Mouse (Mus musculus): ENCODE data around the gene 3110082I17Rik.

3110082I17Rik gene

GRCm38 (mm10) chr5:139460384-139461067, at the start of gene 3110082I17Rik:
TSS of gene 3110082I17Rik (minus strand) at chr5:139460527.
- in situ Hi-C loops (cut with MboI; ENCODE audit: unreplicated experiment in 2 of 2): loop anchor here in 1 of 2 experiments (10.0 kb wide), 1 partner anchor 96 kb away; no protein-coding TSS in a partner anchor

GRCm38 (mm10) chr5:139506207-139506606, 45.9 kb upstream of the 3110082I17Rik start:
- in situ Hi-C loops (cut with MboI; ENCODE audit: unreplicated experiment in 2 of 2): loop anchor here (5.0 to 25.0 kb wide), 4 partner anchors 144 to 651 kb away; no protein-coding TSS in a partner anchor

GRCm38 (mm10) chr5:139505073-139505606, 44.8 kb upstream of the 3110082I17Rik start:
- in situ Hi-C loops (cut with MboI; ENCODE audit: unreplicated experiment in 2 of 2): loop anchor here (5.0 to 25.0 kb wide), 4 partner anchors 143 to 650 kb away; no protein-coding TSS in a partner anchor

- in situ Hi-C loops (cut with MboI; ENCODE audit: unreplicated experiment in 2 of 2): loop anchor here (5.0 to 25.0 kb wide), 5 partner anchors 85 to 647 kb away; no protein-coding TSS in a partner anchor
These were observed 42.0 kb upstream of the 3110082I17Rik start for GRCm38 (mm10) chr5:139502281-139502680.

GRCm38 (mm10) chr5:139498791-139499190, 38.5 kb upstream of the 3110082I17Rik start:
- in situ Hi-C loops (cut with MboI; ENCODE audit: unreplicated experiment in 2 of 2): no loop called here

- in situ Hi-C loops (cut with MboI; ENCODE audit: unreplicated experiment in 2 of 2): no loop called here
These were observed 36.6 kb upstream of the 3110082I17Rik start for GRCm38 (mm10) chr5:139496939-139497338.

- in situ Hi-C loops (cut with MboI; ENCODE audit: unreplicated experiment in 2 of 2): no loop called here
These were observed 34.8 kb upstream of the 3110082I17Rik start for GRCm38 (mm10) chr5:139495019-139495669.

- in situ Hi-C loops (cut with MboI; ENCODE audit: unreplicated experiment in 2 of 2): no loop called here
These were observed 33.4 kb upstream of the 3110082I17Rik start for GRCm38 (mm10) chr5:139493690-139494089.

GRCm38 (mm10) chr5:139491348-139491747, 31.0 kb upstream of the 3110082I17Rik start:
- in situ Hi-C loops (cut with MboI; ENCODE audit: unreplicated experiment in 2 of 2): no loop called here

GRCm38 (mm10) chr5:139490131-139490530, 29.8 kb upstream of the 3110082I17Rik start:
- in situ Hi-C loops (cut with MboI; ENCODE audit: unreplicated experiment in 2 of 2): no loop called here

GRCm38 (mm10) chr5:139484185-139484814, 24.0 kb upstream of the 3110082I17Rik start, which contains the start of gene Zfand2a:
TSS of gene Zfand2a (minus strand) at chr5:139484549.
- in situ Hi-C loops (cut with MboI; ENCODE audit: unreplicated experiment in 2 of 2): no loop called here

- in situ Hi-C loops (cut with MboI; ENCODE audit: unreplicated experiment in 2 of 2): no loop called here
These were observed 23.0 kb upstream of the 3110082I17Rik start for GRCm38 (mm10) chr5:139483171-139483848.

GRCm38 (mm10) chr5:139480406-139480805, 20.1 kb upstream of the 3110082I17Rik start:
- in situ Hi-C loops (cut with MboI; ENCODE audit: unreplicated experiment in 2 of 2): no loop called here

- in situ Hi-C loops (cut with MboI; ENCODE audit: unreplicated experiment in 2 of 2): no loop called here
These were observed 18.8 kb upstream of the 3110082I17Rik start for GRCm38 (mm10) chr5:139479088-139479487.

GRCm38 (mm10) chr5:139474741-139475140, 14.4 kb upstream of the 3110082I17Rik start:
- in situ Hi-C loops (cut with MboI; ENCODE audit: unreplicated experiment in 2 of 2): no loop called here

GRCm38 (mm10) chr5:139467998-139468397, 7.7 kb upstream of the 3110082I17Rik start:
- in situ Hi-C loops (cut with MboI; ENCODE audit: unreplicated experiment in 2 of 2): loop anchor here in 1 of 2 experiments (10.0 kb wide), 1 partner anchor 103 kb away; no protein-coding TSS in a partner anchor

- in situ Hi-C loops (cut with MboI; ENCODE audit: unreplicated experiment in 2 of 2): loop anchor here in 1 of 2 experiments (10.0 kb wide), 1 partner anchor 102 kb away; no protein-coding TSS in a partner anchor
These were observed 6.5 kb upstream of the 3110082I17Rik start for GRCm38 (mm10) chr5:139466801-139467200.

- in situ Hi-C loops (cut with MboI; ENCODE audit: unreplicated experiment in 2 of 2): loop anchor here in 1 of 2 experiments (10.0 kb wide), 1 partner anchor 102 kb away; no protein-coding TSS in a partner anchor
These were observed 6.0 kb upstream of the 3110082I17Rik start for GRCm38 (mm10) chr5:139466373-139466772.

GRCm38 (mm10) chr5:139464874-139465273, 4.5 kb upstream of the 3110082I17Rik start:
- in situ Hi-C loops (cut with MboI; ENCODE audit: unreplicated experiment in 2 of 2): loop anchor here in 1 of 2 experiments (10.0 kb wide), 1 partner anchor 100 kb away; no protein-coding TSS in a partner anchor

GRCm38 (mm10) chr5:139459938-139460337, 389 bp downstream of the 3110082I17Rik start:
- in situ Hi-C loops (cut with MboI; ENCODE audit: unreplicated experiment in 2 of 2): loop anchor here in 1 of 2 experiments (10.0 kb wide), 1 partner anchor 95 kb away; no protein-coding TSS in a partner anchor

Data from v-Abl transformed pro-B cells (cell line).